Mouse (Mus musculus) gastrocnemius, postnatal 10 days (tissue): ENCODE results near the gene Htt. TPM values are rescaled to one million over a fixed set of nuclear protein-coding genes. Genes with fewer than 3 reads are reported as not detected.
"Not testable (repeated sequence)": the region's sequence is repeated elsewhere in the genome, so short reads cannot be mapped to it uniquely, and the experiment has no call there.

Source experiments
- DNase-seq: peaks from one replicate; pipeline ENCODE4 v3.0.0; 2021; ENCODE audit warnings: mixed read lengths
- long read RNA-seq, 2 experiments: library from polyadenylated mRNA; stranded (forward); transcript quantifications; one replicate each; pipeline ENCODE4 v2.0.0; 2021
- total RNA-seq, 2 experiments: library from RNA; stranded (reverse); gene quantifications; 2 replicates each; pipeline ENCODE4 v1.2.3; 2021

The Htt gene
- total RNA-seq: 10 to 100 TPM in 1 of 2 experiments, 1 to 10 TPM in 1; 9.9 to 14.1 TPM
- long read RNA-seq, experiment 1, partial matches to known transcripts: 2 of 5 reads
- long read RNA-seq, experiment 1, other reads (novel, unspliced or antisense): 3 of 5 reads
- long read RNA-seq, experiment 2, partial matches to known transcripts: 4 of 4 reads
- long read RNA-seq, experiment 2, other reads (novel, unspliced or antisense): 0 of 4 reads

DNA sequence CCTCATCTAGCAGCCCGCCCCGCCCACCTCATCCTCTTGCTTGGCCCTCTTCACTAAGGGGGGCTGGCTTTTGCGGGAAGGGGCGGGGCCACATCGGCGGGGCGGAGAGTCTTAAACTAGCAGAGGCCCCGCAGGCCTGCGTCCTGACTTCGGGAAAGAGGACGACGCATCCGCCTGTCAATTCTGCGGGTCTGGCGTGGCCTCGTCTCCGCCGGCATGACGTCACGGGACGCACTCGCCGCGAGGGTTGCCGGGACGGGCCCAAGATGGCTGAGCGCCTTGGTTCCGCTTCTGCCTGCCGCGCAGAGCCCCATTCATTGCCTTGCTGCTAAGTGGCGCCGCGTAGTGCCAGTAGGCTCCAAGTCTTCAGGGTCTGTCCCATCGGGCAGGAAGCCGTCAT is at the start of gene Htt:
Htt (plus strand) TSS at position 232 of the 400 bp plus-strand sequence.
- peak; percentile 93 for DNase-seq

DNA sequence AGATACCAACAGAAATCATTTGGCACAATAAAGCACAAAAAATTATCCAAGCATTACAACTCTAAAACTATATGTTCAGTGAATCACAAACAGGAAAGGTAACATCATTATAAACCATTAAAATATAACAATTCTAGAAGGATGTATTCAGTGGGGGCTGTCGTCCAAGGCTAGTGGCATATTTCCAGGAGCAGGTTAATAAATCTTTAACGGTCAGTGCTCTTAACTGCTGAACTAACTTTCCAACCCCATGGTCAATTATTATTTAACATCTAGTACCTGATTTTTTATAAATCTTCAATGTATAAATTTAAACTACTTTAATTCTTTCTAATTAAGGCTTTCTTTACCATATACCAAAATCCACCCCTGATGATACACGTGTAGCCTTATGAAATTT is 47.2 kb upstream of the Htt start:
- not testable (repeated sequence) for DNase-seq

- no peak for DNase-seq
Observed at GRCm38 (mm10) chr5:34714816-34715215, 46.7 kb upstream of the Htt start.

- no peak for DNase-seq
Observed at GRCm38 (mm10) chr5:34729141-34729540, 32.4 kb upstream of the Htt start.

DNA sequence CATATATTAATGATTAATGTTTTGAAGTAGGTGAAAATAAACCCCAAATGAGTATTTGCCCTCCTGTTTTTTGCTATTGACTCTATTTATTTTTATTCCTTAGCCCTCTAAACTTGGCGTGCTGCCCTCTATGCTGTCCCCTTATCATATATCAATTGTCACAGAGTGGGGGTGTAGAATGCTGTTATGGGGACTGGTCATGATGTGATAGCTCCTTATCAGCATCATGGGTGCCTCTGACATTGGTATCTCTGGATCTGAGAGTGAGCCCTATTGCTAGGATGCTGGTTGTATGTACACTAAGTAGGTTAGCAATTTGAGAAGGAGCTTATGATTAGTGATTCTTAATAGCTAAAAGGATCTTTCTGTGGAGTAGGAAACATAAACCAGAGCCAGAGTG is 31.3 kb upstream of the Htt start:
- no peak for DNase-seq

- no peak for DNase-seq
Observed at GRCm38 (mm10) chr5:34751477-34751876, 10.1 kb upstream of the Htt start.

- DNase-seq: no peak
Observed at GRCm38 (mm10) chr5:34758762-34759161, 2.8 kb upstream of the Htt start.

DNA sequence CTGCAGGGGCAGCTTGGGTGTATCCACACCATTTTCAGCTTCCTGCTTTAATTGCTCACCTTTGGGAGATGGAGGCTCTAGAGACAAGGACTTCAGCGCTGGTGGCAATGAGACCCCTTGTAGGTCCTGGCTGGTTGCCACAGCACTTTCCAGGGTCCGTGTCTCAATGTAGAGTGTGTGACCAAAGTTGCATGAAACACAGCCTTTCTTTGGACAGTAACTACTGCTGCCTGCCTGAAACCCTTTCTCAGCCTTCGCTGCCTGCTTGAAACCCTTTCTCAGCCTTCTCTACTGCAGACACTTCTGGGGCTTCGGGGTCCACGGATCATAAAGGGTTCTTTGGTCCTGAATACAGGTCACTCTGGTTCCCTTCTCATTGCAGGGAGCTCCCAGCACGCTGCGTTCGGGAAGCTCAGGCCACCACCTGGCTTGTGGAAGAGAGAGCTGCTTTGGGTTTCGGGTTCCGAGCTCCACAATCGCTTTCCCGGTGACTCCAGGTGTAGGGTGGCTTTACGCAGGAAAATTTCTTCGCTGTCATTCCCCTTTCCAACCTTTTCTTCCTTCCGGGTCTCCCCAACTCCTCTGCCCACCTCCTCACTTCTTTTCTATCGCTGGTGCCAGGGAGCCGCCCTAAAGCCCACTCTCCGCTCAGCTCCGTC is 561 bp upstream of the Htt start:
- no peak for DNase-seq

GRCm38 (mm10) chr5:34761934-34762611 is 533 bp downstream of the Htt start:
- peak; percentile 33 for DNase-seq

DNA sequence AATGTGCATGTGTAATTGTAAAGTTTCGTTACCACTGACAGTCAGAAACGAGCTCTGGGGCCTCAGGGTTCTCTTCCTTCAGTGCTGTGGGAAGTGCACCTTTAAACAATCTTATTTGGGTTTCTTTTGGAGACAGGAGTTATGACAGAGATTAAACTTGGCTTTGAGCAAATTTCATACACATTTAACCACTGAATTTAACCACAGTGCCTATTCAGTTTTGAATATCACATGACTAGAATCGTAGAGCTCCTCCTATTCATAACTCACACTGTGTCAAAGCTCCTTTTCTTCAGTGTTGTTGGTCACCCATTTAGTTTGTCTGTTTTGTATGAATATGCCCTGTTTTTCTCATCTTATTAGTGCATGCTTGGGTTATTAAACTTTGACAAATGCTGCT is 10.3 kb downstream of the Htt start:
- DNase-seq: no peak

GRCm38 (mm10) chr5:34772696-34773245 is 11.2 kb downstream of the Htt start:
- no peak for DNase-seq

GRCm38 (mm10) chr5:34773392-34773791 is 11.9 kb downstream of the Htt start:
- DNase-seq: no peak

DNA sequence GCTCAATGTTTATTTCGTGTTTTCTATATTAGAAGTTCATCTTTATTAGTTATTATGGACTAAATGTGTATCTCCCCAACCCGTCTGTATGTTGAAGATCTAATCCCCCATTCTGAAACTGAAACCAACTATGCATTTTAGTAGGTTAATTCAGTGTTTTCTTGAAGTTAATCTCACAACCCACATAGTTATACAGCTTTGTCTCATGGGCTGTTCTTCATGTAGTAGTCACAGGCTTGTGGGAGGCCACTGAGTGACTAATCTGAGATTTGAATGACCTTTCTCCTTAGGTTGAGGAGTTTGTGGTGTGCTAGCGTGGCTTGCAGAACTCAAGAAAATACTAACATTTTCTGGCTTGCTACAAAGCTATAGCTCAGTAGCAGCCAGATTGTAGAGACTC is 23.5 kb downstream of the Htt start:
- no peak for DNase-seq

- DNase-seq: no peak
Observed at GRCm38 (mm10) chr5:34791141-34791540, 29.6 kb downstream of the Htt start.

- DNase-seq: no peak
Observed at GRCm38 (mm10) chr5:34800292-34800953, 38.9 kb downstream of the Htt start.

DNA sequence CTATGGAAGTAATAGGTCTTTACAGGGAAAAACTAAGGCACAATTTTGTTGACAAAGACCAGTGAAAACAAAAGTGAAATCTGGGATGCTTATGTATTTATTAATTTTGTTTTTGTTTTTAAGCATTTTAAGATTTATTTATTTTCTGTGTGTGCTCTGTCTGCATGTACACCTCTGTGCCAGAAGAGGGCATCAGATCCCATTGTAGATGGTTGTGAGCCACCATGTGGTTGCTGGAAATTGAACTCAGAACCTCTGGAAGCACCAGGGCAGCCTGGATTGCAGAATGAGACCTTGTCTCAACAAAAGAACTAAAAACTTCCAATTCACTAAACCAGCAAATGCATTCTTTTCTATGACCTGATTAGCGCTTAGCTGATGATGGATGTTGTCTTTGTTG is 44.5 kb downstream of the Htt start:
- no peak for DNase-seq

DNA sequence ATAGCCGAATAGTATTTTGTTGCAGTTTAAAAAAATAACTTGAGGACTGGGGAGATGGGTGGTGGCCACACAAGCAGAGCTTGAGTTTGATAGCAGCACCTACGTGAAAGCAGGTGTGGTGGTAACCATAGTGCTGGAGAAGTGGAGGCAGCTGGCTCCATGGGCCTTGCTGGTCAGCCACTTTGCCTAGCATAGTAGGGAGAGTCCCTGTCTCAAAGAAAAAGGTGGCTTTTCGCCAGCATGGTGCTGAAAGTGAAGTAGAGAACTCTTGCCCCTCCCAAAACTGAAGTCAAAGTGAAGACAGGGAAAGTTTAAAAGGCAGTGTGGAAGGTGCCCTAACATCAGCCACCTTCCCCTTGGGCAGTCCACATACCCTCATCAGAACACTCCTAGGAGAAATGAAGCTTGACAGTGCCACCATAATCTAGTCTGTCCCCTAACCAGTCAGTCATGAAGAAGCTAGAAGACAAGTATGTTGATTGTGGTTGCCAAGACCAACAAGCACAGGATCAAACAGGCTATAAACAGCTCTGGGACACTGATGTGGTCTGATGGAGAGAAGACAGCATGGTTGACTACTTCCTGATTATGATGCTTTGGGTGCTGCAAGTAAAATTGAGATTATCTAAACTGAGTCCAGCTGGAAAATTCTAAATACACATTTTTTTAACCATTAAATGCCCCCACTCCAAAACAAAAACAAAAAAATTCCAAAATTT is 61.0 kb downstream of the Htt start:
- DNase-seq: no peak

DNA sequence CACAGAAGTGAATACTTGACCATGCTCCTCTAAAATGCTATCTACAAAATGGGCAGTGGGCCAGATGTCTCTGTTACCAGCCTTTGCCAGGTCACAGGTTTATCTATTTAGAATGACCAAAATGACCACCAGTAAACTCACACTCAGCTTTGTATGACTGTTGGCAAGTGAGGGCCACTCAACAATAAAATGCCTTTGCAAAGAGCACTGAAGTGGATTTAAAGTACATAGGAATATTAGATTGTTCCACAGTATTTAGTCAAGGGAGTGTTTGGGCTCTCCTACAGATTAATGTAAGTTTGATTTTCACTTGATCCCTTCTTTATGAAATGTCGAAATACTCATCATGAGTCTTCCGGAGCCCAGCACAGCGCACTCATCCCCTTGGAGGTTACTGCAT is 92.5 kb downstream of the Htt start:
- no peak for DNase-seq

DNA sequence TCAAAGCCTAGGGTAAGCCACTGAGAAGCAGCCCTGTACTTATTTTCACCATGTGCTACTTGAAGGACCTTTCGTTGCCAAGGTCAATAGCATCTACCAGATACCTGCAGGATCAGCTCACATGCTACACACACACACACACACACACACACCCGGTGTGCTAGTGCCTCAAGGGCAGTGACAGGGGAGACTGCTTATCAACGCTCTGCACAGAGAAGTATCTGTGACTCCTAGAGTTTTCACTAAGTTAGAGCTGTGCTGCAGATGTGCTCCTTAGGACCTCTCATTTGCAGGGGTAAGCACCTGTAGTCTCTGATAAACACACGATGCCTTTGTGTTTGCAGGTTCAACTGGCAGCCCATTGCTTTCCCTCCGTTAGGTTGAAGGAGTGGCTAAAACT is 103.8 kb downstream of the Htt start:
- no peak for DNase-seq

DNA sequence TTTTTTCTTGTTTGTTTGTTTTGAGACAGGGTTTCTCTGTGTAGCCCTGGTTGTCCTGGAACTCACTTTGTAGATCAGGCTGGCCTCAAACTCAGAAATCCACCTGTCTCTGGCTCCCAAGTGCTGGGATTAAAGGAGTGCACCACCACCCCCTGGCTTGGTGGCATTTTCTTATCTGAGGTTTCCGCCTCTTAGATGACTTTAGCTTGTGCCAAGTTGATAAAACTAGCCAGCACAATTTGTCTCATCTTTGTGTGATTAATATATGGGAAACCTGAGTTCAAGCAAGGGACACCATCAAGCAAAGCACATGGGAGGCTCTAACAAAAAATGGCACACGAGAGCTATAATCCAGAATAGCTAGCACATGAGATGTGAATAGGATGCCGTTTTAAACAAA is 118.8 kb downstream of the Htt start:
- DNase-seq: not testable (repeated sequence)

- no peak for DNase-seq
Observed at GRCm38 (mm10) chr5:34881023-34881422, 119.5 kb downstream of the Htt start.

DNA sequence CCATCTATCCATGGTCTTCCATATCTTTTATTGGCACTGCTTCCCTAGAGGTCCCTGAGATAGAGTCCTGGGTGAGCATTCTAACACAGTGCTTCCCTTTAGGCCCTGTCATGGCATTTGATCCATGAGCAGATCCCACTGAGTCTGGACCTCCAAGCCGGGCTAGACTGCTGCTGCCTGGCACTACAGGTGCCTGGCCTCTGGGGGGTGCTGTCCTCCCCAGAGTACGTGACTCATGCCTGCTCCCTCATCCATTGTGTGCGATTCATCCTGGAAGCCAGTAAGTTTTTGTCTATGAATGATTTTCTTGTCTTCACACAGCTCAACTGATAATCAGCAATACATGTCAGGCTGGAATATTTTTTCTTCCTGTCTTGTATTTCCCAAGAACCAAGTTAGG is 123.7 kb downstream of the Htt start:
- DNase-seq: no peak
